Mouse (Mus musculus): ENCODE data around the gene Aqp3. TPM values are rescaled to one million over a fixed set of nuclear protein-coding genes. Genes with fewer than 3 reads are reported as not detected.
A peak's percentile ranks its signal among the peaks of the same experiment; 100 is the strongest.

Aqp3 gene
- total RNA-seq (2014; rRNA removed; ENCODE audit: low replicate concordance) (0.54 and 6.3 TPM in 2 replicates), polyA plus RNA-seq (2015; fragmentation: Nextera tagmentation; extraction: Ambion mirVana) (0.19 and 0.36 TPM in 2 replicates)

- Histone ChIP-seq H3K27me3 (ENCODE audit: control insufficient read depth, insufficient read depth, low read length) (peaks cover 27% of the 10 kb centered on the region), H3K4me3 (ENCODE audit: low read depth, low read length) (peak within 1 kb of the TSS; percentile 39), H3K36me3 (replicated peaks; ENCODE audit: control insufficient read depth, insufficient read depth, low read length) (no peaks in the 10 kb centered on the region), H3K4me2 (ENCODE audit: low read depth, low read length) (peak within 1 kb of the TSS; percentile 69), H3K4me1 (ENCODE audit: control insufficient read depth, insufficient read depth) (peaks cover 23% of the 10 kb centered on the region), H3K27ac (ENCODE audit: low read depth) (no peak within 1 kb of the TSS), H3K9me3 (replicated peaks; ENCODE audit: control insufficient read depth, low read length) (no peaks in the 10 kb centered on the region), H3K9ac (replicated peaks; ENCODE audit: low read depth, low read length) (peak within 1 kb of the TSS; percentile 18; the same call in 1 of the 2 replicates)
- ATAC-seq (ENCODE audit: insufficient read depth, low read depth): peak; percentile 22; the same call in 1 of the 2 replicates
- peak; percentile 14 for DNase-seq (ENCODE audit: low spot score)
- TF ChIP-seq EP300 (IDR thresholded peaks at IDR 0.05; ENCODE audit: low read depth): no peak
- no peak for TF ChIP-seq CTCF (IDR thresholded peaks at IDR 0.05; ENCODE audit: low read depth)
- 2% methylated on average over 42 of the region's 42 CpGs for WGBS
These were observed at the start of gene Aqp3 for GRCm38 (mm10) chr4:41097871-41098576. Aqp3 (minus strand) TSS chr4:41098183.

- Histone ChIP-seq H3K9me3 (replicated peaks; ENCODE audit: control insufficient read depth, low read length) (0 out of 2 replicates have a peak, but pooled peaks cover 3% of the 10 kb centered on the region), H3K4me2 (ENCODE audit: low read depth, low read length) (no peak overlapping the region), H3K4me3 (ENCODE audit: low read depth, low read length) (no peak overlapping the region), H3K36me3 (replicated peaks; ENCODE audit: control insufficient read depth, insufficient read depth, low read length) (peaks cover 15% of the 10 kb centered on the region), H3K9ac (replicated peaks; ENCODE audit: low read depth, low read length) (no peak overlapping the region), H3K27ac (ENCODE audit: low read depth) (no peak overlapping the region), H3K27me3 (ENCODE audit: control insufficient read depth, insufficient read depth, low read length) (no peaks in the 10 kb centered on the region), H3K4me1 (ENCODE audit: control insufficient read depth, insufficient read depth) (0 out of 2 replicates have a peak, but pooled peaks cover 5% of the 10 kb centered on the region)
- ATAC-seq (ENCODE audit: insufficient read depth, low read depth) (no peak), DNase-seq (ENCODE audit: low spot score) (no peak)
- no peak for TF ChIP-seq EP300 (IDR thresholded peaks at IDR 0.05; ENCODE audit: low read depth)
- no peak for TF ChIP-seq CTCF (IDR thresholded peaks at IDR 0.05; ENCODE audit: low read depth)
- WGBS: 88% methylated on average over 2 of the region's 2 CpGs
These were observed 44.6 kb upstream of the Aqp3 start for GRCm38 (mm10) chr4:41142601-41143000.

- Histone ChIP-seq H3K4me2 (ENCODE audit: low read depth, low read length) (no peak overlapping the region), H3K4me3 (ENCODE audit: low read depth, low read length) (no peak overlapping the region), H3K9me3 (replicated peaks; ENCODE audit: control insufficient read depth, low read length) (0 out of 2 replicates have a peak, but pooled peaks cover 3% of the 10 kb centered on the region), H3K4me1 (ENCODE audit: control insufficient read depth, insufficient read depth) (peaks cover 12% of the 10 kb centered on the region; the same call in 1 of the 2 replicates), H3K36me3 (replicated peaks; ENCODE audit: control insufficient read depth, insufficient read depth, low read length) (peaks cover 15% of the 10 kb centered on the region), H3K9ac (replicated peaks; ENCODE audit: low read depth, low read length) (no peak overlapping the region), H3K27ac (ENCODE audit: low read depth) (no peak overlapping the region), H3K27me3 (ENCODE audit: control insufficient read depth, insufficient read depth, low read length) (no peaks in the 10 kb centered on the region)
- WGBS: 78% methylated on average over 6 of the region's 6 CpGs
- TF ChIP-seq EP300 (IDR thresholded peaks at IDR 0.05; ENCODE audit: low read depth): no peak
- TF ChIP-seq CTCF (IDR thresholded peaks at IDR 0.05; ENCODE audit: low read depth): no peak
- ATAC-seq (ENCODE audit: insufficient read depth, low read depth): no peak
- DNase-seq (ENCODE audit: low spot score): no peak
These were observed 42.3 kb upstream of the Aqp3 start for GRCm38 (mm10) chr4:41140174-41140875.

DNA sequence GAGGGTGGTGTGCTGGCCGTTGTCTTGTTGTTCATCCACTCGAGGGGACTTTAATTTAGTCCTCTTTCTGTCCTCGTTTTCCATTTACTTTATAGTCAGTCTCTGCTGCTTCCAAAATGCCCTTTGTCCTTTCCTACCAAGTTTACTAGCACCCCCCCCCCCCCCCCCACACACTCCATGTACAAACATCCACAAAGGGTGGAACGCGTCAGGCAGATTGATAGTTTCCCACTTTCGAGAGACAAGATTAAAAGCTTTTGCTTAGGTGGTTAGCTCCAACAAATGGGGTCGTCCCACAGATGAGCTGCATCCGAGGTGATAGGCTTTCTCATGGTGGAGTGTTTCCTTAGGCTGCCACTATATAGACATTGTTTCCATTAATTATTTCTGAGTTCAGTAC, 38.8 kb upstream of the Aqp3 start:
- no peak for DNase-seq (ENCODE audit: low spot score)
- TF ChIP-seq EP300 (IDR thresholded peaks at IDR 0.05; ENCODE audit: low read depth) (no peak), CTCF (IDR thresholded peaks at IDR 0.05; ENCODE audit: low read depth) (no peak)
- peak overlapping the region; percentile 89 for H3K9ac ChIP-seq (replicated peaks; ENCODE audit: low read depth, low read length)
- peaks cover 12% of the 10 kb centered on the region; the same call in 1 of the 2 replicates for H3K4me1 ChIP-seq (ENCODE audit: control insufficient read depth, insufficient read depth)
- no peaks in the 10 kb centered on the region for H3K27me3 ChIP-seq (ENCODE audit: control insufficient read depth, insufficient read depth, low read length)
- H3K27ac ChIP-seq (ENCODE audit: low read depth): peak overlapping the region; percentile 96
- ATAC-seq (ENCODE audit: insufficient read depth, low read depth): no peak
- peak overlapping the region; percentile 98 for H3K4me3 ChIP-seq (ENCODE audit: low read depth, low read length)
- H3K9me3 ChIP-seq (replicated peaks; ENCODE audit: control insufficient read depth, low read length): 0 out of 2 replicates have a peak, but pooled peaks cover 3% of the 10 kb centered on the region
- H3K4me2 ChIP-seq (ENCODE audit: low read depth, low read length): peak overlapping the region; percentile 81
- 0% methylated on average over 8 of the region's 8 CpGs for WGBS
- peaks cover 10% of the 10 kb centered on the region; the same call in 1 of the 2 replicates for H3K36me3 ChIP-seq (replicated peaks; ENCODE audit: control insufficient read depth, insufficient read depth, low read length)

DNA sequence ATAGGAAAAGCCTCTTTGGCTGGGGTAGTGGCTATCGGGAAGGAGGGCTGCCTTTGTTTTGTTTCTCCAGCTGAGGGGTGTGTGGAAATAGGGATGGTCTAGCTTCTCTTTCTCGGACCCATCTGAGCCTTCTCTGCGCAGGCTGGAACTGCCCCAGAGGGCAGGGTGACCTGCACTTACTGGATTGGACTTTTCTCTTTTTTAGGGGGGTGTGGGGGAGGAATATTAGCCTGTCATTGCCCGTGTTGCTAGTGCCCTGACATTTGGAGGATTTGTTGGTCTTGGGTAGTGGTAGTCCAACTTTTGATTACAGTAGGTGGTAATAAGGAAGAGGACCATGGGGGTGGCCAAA, 38.4 kb upstream of the Aqp3 start:
- Histone ChIP-seq H3K4me1 (ENCODE audit: control insufficient read depth, insufficient read depth) (peaks cover 12% of the 10 kb centered on the region; the same call in 1 of the 2 replicates), H3K9ac (replicated peaks; ENCODE audit: low read depth, low read length) (peak overlapping the region; percentile 89), H3K4me2 (ENCODE audit: low read depth, low read length) (peak overlapping the region; percentile 81), H3K9me3 (replicated peaks; ENCODE audit: control insufficient read depth, low read length) (0 out of 2 replicates have a peak, but pooled peaks cover 3% of the 10 kb centered on the region), H3K27me3 (ENCODE audit: control insufficient read depth, insufficient read depth, low read length) (no peaks in the 10 kb centered on the region), H3K36me3 (replicated peaks; ENCODE audit: control insufficient read depth, insufficient read depth, low read length) (peaks cover 10% of the 10 kb centered on the region; the same call in 1 of the 2 replicates), H3K27ac (ENCODE audit: low read depth) (peak overlapping the region; percentile 96), H3K4me3 (ENCODE audit: low read depth, low read length) (peak overlapping the region; percentile 98)
- TF ChIP-seq CTCF (IDR thresholded peaks at IDR 0.05; ENCODE audit: low read depth): no peak
- TF ChIP-seq EP300 (IDR thresholded peaks at IDR 0.05; ENCODE audit: low read depth): 0 out of 2 replicates have a peak, but pooled peaks have one; percentile 0
- peak; percentile 21 for ATAC-seq (ENCODE audit: insufficient read depth, low read depth)
- DNase-seq (ENCODE audit: low spot score): peak; percentile 47
- 2% methylated on average over 4 of the region's 4 CpGs for WGBS

Data from heart, postnatal 0 days (tissue).